Mouse (Mus musculus): Measurements from ENCODE around the gene Hsf5. TPM values are rescaled to one million over a fixed set of nuclear protein-coding genes. Genes with fewer than 3 reads are reported as not detected.

The Hsf5 gene
- polyA plus RNA-seq, 1 experiment from 2014 or later = 0.31 TPM

- DNase-seq (ENCODE audit: low spot score, missing footprints) (no peak), ATAC-seq (ENCODE audit: low FRiP score) (no peak)
- Histone ChIP-seq H3K27ac (ENCODE audit: low read depth, low read length) (no peak overlapping the region), H3K27me3 (ENCODE audit: control insufficient read depth, insufficient read depth, low read length) (no peaks in the 10 kb centered on the region), H3K9ac (ENCODE audit: low read length) (peak overlapping the region; percentile 94), H3K4me2 (peak overlapping the region; percentile 93), H3K4me1 (ENCODE audit: control insufficient read depth, insufficient read depth, low read length) (peaks cover 34% of the 10 kb centered on the region), H3K9me3 (ENCODE audit: control insufficient read depth, low read length) (no peaks in the 10 kb centered on the region), H3K4me3 (ENCODE audit: low read depth, low read length) (peak overlapping the region; percentile 58), H3K36me3 (ENCODE audit: control insufficient read depth, insufficient read depth, low read length) (peaks cover 28% of the 10 kb centered on the region)
- WGBS = 38% methylated on average over 2 of the region's 2 CpGs
Observed at GRCm38 (mm10) chr11:87596492-87596891, 20.5 kb upstream of the Hsf5 start.

GRCm38 (mm10) chr11:87597061-87597460, 19.9 kb upstream of the Hsf5 start:
- Histone ChIP-seq H3K4me2 (peak overlapping the region; percentile 93), H3K4me3 (ENCODE audit: low read depth, low read length) (peak overlapping the region; percentile 58; the same call in 1 of the 2 replicates), H3K4me1 (ENCODE audit: control insufficient read depth, insufficient read depth, low read length) (peaks cover 34% of the 10 kb centered on the region), H3K9me3 (ENCODE audit: control insufficient read depth, low read length) (no peaks in the 10 kb centered on the region), H3K27ac (ENCODE audit: low read depth, low read length) (no peak overlapping the region), H3K9ac (ENCODE audit: low read length) (peak overlapping the region; percentile 18; the same call in 1 of the 2 replicates), H3K36me3 (ENCODE audit: control insufficient read depth, insufficient read depth, low read length) (peaks cover 30% of the 10 kb centered on the region), H3K27me3 (ENCODE audit: control insufficient read depth, insufficient read depth, low read length) (no peaks in the 10 kb centered on the region)
- no peak for DNase-seq (ENCODE audit: low spot score, missing footprints)
- ATAC-seq (ENCODE audit: low FRiP score) = no peak

GRCm38 (mm10) chr11:87599395-87600089, 17.4 kb upstream of the Hsf5 start:
- Histone ChIP-seq H3K9ac (ENCODE audit: low read length) (no peak overlapping the region), H3K36me3 (ENCODE audit: control insufficient read depth, insufficient read depth, low read length) (peaks cover 52% of the 10 kb centered on the region), H3K4me3 (ENCODE audit: low read depth, low read length) (no peak overlapping the region), H3K27ac (ENCODE audit: low read depth, low read length) (no peak overlapping the region), H3K27me3 (ENCODE audit: control insufficient read depth, insufficient read depth, low read length) (no peaks in the 10 kb centered on the region), H3K9me3 (ENCODE audit: control insufficient read depth, low read length) (no peaks in the 10 kb centered on the region), H3K4me2 (no peak overlapping the region), H3K4me1 (ENCODE audit: control insufficient read depth, insufficient read depth, low read length) (peaks cover 17% of the 10 kb centered on the region)
- ATAC-seq (ENCODE audit: low FRiP score) (no peak), DNase-seq (ENCODE audit: low spot score, missing footprints) (no peak)
- WGBS = 88% methylated on average over 13 of the region's 13 CpGs

GRCm38 (mm10) chr11:87600322-87600853, 16.6 kb upstream of the Hsf5 start:
- DNase-seq (ENCODE audit: low spot score, missing footprints) (no peak), ATAC-seq (ENCODE audit: low FRiP score) (no peak)
- no peaks in the 10 kb centered on the region for H3K27me3 ChIP-seq (ENCODE audit: control insufficient read depth, insufficient read depth, low read length)
- H3K9me3 ChIP-seq (ENCODE audit: control insufficient read depth, low read length) = no peaks in the 10 kb centered on the region
- H3K4me1 ChIP-seq (ENCODE audit: control insufficient read depth, insufficient read depth, low read length) = peaks cover 12% of the 10 kb centered on the region
- WGBS = 94% methylated on average over 10 of the region's 10 CpGs
- no peak overlapping the region for H3K4me3 ChIP-seq (ENCODE audit: low read depth, low read length)
- peaks cover 61% of the 10 kb centered on the region for H3K36me3 ChIP-seq (ENCODE audit: control insufficient read depth, insufficient read depth, low read length)
- H3K4me2 ChIP-seq = no peak overlapping the region
- H3K9ac ChIP-seq (ENCODE audit: low read length) = no peak overlapping the region
- H3K27ac ChIP-seq (ENCODE audit: low read depth, low read length) = no peak overlapping the region

- H3K4me3 ChIP-seq (ENCODE audit: low read depth, low read length) = no peak overlapping the region
- H3K27ac ChIP-seq (ENCODE audit: low read depth, low read length) = no peak overlapping the region
- no peaks in the 10 kb centered on the region for H3K9me3 ChIP-seq (ENCODE audit: control insufficient read depth, low read length)
- 94% methylated on average over 9 of the region's 9 CpGs for WGBS
- peak; percentile 61 for DNase-seq (ENCODE audit: low spot score, missing footprints)
- no peaks in the 10 kb centered on the region for H3K4me1 ChIP-seq (ENCODE audit: control insufficient read depth, insufficient read depth, low read length)
- H3K9ac ChIP-seq (ENCODE audit: low read length) = no peak overlapping the region
- H3K27me3 ChIP-seq (ENCODE audit: control insufficient read depth, insufficient read depth, low read length) = no peaks in the 10 kb centered on the region
- ATAC-seq (ENCODE audit: low FRiP score) = no peak
- no peak overlapping the region for H3K4me2 ChIP-seq
- peaks cover 63% of the 10 kb centered on the region for H3K36me3 ChIP-seq (ENCODE audit: control insufficient read depth, insufficient read depth, low read length)
Observed at GRCm38 (mm10) chr11:87602234-87602633, 14.7 kb upstream of the Hsf5 start.

GRCm38 (mm10) chr11:87603571-87603970, 13.4 kb upstream of the Hsf5 start:
- WGBS = 92% methylated on average over 2 of the region's 2 CpGs
- no peak for ATAC-seq (ENCODE audit: low FRiP score)
- H3K4me1 ChIP-seq (ENCODE audit: control insufficient read depth, insufficient read depth, low read length) = no peaks in the 10 kb centered on the region
- DNase-seq (ENCODE audit: low spot score, missing footprints) = no peak
- no peak overlapping the region for H3K9ac ChIP-seq (ENCODE audit: low read length)
- H3K9me3 ChIP-seq (ENCODE audit: control insufficient read depth, low read length) = no peaks in the 10 kb centered on the region
- no peak overlapping the region for H3K27ac ChIP-seq (ENCODE audit: low read depth, low read length)
- H3K27me3 ChIP-seq (ENCODE audit: control insufficient read depth, insufficient read depth, low read length) = no peaks in the 10 kb centered on the region
- no peak overlapping the region for H3K4me2 ChIP-seq
- no peak overlapping the region for H3K4me3 ChIP-seq (ENCODE audit: low read depth, low read length)
- H3K36me3 ChIP-seq (ENCODE audit: control insufficient read depth, insufficient read depth, low read length) = peaks cover 59% of the 10 kb centered on the region

- no peak overlapping the region for H3K27ac ChIP-seq (ENCODE audit: low read depth, low read length)
- WGBS = 90% methylated on average over 7 of the region's 7 CpGs
Observed at GRCm38 (mm10) chr11:87609264-87609663, 7.7 kb upstream of the Hsf5 start.

GRCm38 (mm10) chr11:87611547-87611946, 5.4 kb upstream of the Hsf5 start:
- Histone ChIP-seq H3K4me3 (ENCODE audit: low read depth, low read length) (no peak overlapping the region), H3K36me3 (ENCODE audit: control insufficient read depth, insufficient read depth, low read length) (peaks cover 60% of the 10 kb centered on the region), H3K4me2 (no peak overlapping the region), H3K4me1 (ENCODE audit: control insufficient read depth, insufficient read depth, low read length) (no peaks in the 10 kb centered on the region), H3K9me3 (ENCODE audit: control insufficient read depth, low read length) (no peaks in the 10 kb centered on the region), H3K9ac (ENCODE audit: low read length) (no peak overlapping the region), H3K27me3 (ENCODE audit: control insufficient read depth, insufficient read depth, low read length) (no peaks in the 10 kb centered on the region), H3K27ac (ENCODE audit: low read depth, low read length) (no peak overlapping the region)
- ATAC-seq (ENCODE audit: low FRiP score) (no peak), DNase-seq (ENCODE audit: low spot score, missing footprints) (no peak)
- 95% methylated on average over 9 of the region's 9 CpGs for WGBS

More at GRCm38 (mm10) chr11:87609264-87609663, 7.7 kb upstream of the Hsf5 start:
- Histone ChIP-seq H3K4me3 (ENCODE audit: low read depth, low read length) (no peak overlapping the region), H3K9ac (ENCODE audit: low read length) (no peak overlapping the region), H3K4me2 (no peak overlapping the region), H3K27me3 (ENCODE audit: control insufficient read depth, insufficient read depth, low read length) (no peaks in the 10 kb centered on the region), H3K9me3 (ENCODE audit: control insufficient read depth, low read length) (no peaks in the 10 kb centered on the region), H3K4me1 (ENCODE audit: control insufficient read depth, insufficient read depth, low read length) (no peaks in the 10 kb centered on the region), H3K36me3 (ENCODE audit: control insufficient read depth, insufficient read depth, low read length) (peaks cover 57% of the 10 kb centered on the region)
- DNase-seq (ENCODE audit: low spot score, missing footprints) = no peak
- no peak for ATAC-seq (ENCODE audit: low FRiP score)

- 94% methylated on average over 7 of the region's 7 CpGs for WGBS
- peaks cover 67% of the 10 kb centered on the region for H3K36me3 ChIP-seq (ENCODE audit: control insufficient read depth, insufficient read depth, low read length)
Observed at GRCm38 (mm10) chr11:87613972-87614371, 3.0 kb upstream of the Hsf5 start.

More at GRCm38 (mm10) chr11:87613972-87614371, 3.0 kb upstream of the Hsf5 start:
- Histone ChIP-seq H3K27me3 (ENCODE audit: control insufficient read depth, insufficient read depth, low read length) (no peaks in the 10 kb centered on the region), H3K9ac (ENCODE audit: low read length) (no peak overlapping the region), H3K4me1 (ENCODE audit: control insufficient read depth, insufficient read depth, low read length) (no peaks in the 10 kb centered on the region), H3K4me3 (ENCODE audit: low read depth, low read length) (no peak overlapping the region), H3K9me3 (ENCODE audit: control insufficient read depth, low read length) (no peaks in the 10 kb centered on the region; the same call in 1 of the 2 replicates), H3K27ac (ENCODE audit: low read depth, low read length) (no peak overlapping the region), H3K4me2 (no peak overlapping the region)
- ATAC-seq (ENCODE audit: low FRiP score) (no peak), DNase-seq (ENCODE audit: low spot score, missing footprints) (peak; percentile 65)
